Mouse (Mus musculus): ENCODE results near the gene Lrrc1.

GRCm38 (mm10) chr9:77553465-77553864, 8.8 kb upstream of the Lrrc1 start:
- TF ChIP-seq CTCF (IDR thresholded peaks at IDR 0.05; ENCODE audit: control insufficient read depth, insufficient read depth, insufficient replicate concordance, low read depth, low read length): no peak
- TF ChIP-seq POLR2A (IDR thresholded peaks at IDR 0.05; ENCODE audit: control insufficient read depth, low read depth, low read length): no peak
